ENCODE assay signal across 9 mouse cellular contexts in genomic region chr3:150820039-150820438, GRCm38 (mm10).
DNase-seq lines count a peak whose midpoint lies in the region; ATAC-seq lines count a peak whose summit lies in the region.
"Had no signal": no experiment of that assay in that cellular context is flagged by ENCODE, and none has a peak within 500 bp of the region (broad histone marks: within the 10 kb centered on the region; RNA-seq: fewer than 3 reads in every experiment).

No protein-coding gene starts in this region.

- no peak for ATAC-seq in megakaryocyte progenitor cell, adult 5-6 weeks (replicated peaks; ENCODE audit: poor library complexity)

- DNase-seq in cerebellum, adult 11-12 months: peak; percentile 4
- DNase-seq in cerebellum, postnatal 4 days (ENCODE audit: low spot score in 2 of 2): no peak
- peak; percentile 17 for DNase-seq in right cerebral cortex, adult 18-20 months
- DNase-seq in right cerebral cortex, postnatal 25 days: no peak
- peak; percentile 15 to 49 for DNase-seq in layer of hippocampus, postnatal 10 days (ENCODE audit: low spot score in 2 of 2)
- no peak for DNase-seq in embryo, embryonic 10 days (ENCODE audit: low spot score)
- no peak for DNase-seq in urinary bladder, postnatal 36 days (ENCODE audit: low spot score in 2 of 2)
- DNase-seq: kidney, postnatal 36 days had no signal

Comparison
In these comparisons a context has a peak if more than half of its experiments do, and no peak if none do; other contexts are left out.
1. DNase-seq: peak in cerebellum, adult 11-12 months (single experiment), right cerebral cortex, adult 18-20 months (single experiment) and layer of hippocampus, postnatal 10 days (2 of 2); none in cerebellum, postnatal 4 days (0 of 2), right cerebral cortex, postnatal 25 days (single experiment), embryo, embryonic 10 days (single experiment) and urinary bladder, postnatal 36 days (0 of 2).